Mouse (Mus musculus) small intestine, adult 2 months (tissue): ENCODE data around the gene Gm13275.
"Not testable (repeated sequence)": the region's sequence is repeated elsewhere in the genome, so short reads cannot be mapped to it uniquely, and the experiment has no call there.

Source experiments
- CTCF ChIP-seq: fragments of 200-500 bp; IDR thresholded peaks from 2 replicates; pipeline ENCODE4 v1.5.1; 2012; ENCODE audit warnings: low read depth, mild to moderate bottlenecking, control low read depth, inconsistent platforms, low read length, moderate library complexity, mixed read lengths; ENCODE audit not compliant: insufficient replicate concordance, insufficient read length; ENCODE audit errors: extremely low read depth
- POLR2A ChIP-seq: fragments of 200-500 bp; IDR thresholded peaks from 2 replicates; pipeline ENCODE4 v1.6.1; 2012; ENCODE audit warnings: low read depth, mild to moderate bottlenecking, control low read depth, inconsistent platforms, low read length, moderate library complexity

DNA sequence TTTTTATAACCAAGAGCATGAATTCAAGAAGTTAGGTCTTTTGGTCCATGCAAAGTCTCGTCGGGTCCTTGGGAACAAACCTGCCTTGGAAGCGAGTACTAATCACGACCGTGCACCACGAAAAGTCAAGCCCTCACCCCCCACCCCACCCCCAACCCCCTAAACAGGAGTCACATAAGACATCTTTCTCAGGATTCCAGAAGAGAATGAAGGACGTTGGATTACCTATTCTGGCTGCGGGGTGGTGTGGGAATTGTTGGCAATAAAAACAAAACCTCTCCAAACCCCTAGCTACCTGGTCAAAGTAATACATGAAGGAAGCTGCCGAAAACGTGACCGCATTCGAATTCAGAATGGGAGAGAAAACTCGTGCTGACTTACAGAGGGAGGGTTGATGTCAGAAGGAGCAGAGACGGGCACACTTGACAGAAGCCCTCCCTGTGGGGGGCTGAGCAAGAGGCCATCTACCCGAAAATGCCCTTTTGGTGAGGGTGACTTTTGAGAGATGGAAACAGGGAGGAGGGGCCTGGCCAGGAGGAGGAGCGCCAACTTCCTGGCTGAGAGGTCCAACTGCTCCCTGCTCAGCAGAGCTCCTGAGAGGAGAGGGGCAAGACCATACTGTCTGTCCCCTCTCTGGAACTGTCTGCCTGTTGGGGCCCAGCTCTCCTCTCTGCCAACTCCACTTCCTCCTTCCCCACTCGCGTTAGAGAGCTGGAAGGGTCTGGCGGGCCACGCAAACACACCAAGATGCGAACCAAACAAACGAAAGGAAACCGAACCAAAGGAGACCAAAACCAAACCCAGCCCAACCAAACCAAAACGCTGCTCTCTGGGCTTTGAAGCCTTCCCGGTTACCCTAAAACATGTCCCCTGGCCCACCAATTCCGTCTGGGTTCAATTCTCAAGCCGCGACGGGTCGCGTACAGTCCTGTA, 37.4 kb upstream of the Gm13275 start:
- TF ChIP-seq POLR2A, CTCF: not testable (repeated sequence)
